Mouse (Mus musculus): Measurements from ENCODE around the gene Btbd9.

Gene Btbd9

GRCm38 (mm10) chr17:30343701-30344473 is 232.4 kb downstream of the Btbd9 start:
- CTCF ChIA-PET = no interaction called here
- POLR2A ChIA-PET = interaction anchor here in 1 of 4 experiments (1.4 kb wide), 1 partner anchor 85 kb away, joined by 3 read pairs; no protein-coding TSS in a partner anchor

GRCm38 (mm10) chr17:30341556-30341955 is 234.7 kb downstream of the Btbd9 start:
- POLR2A ChIA-PET = no interaction called here
- CTCF ChIA-PET = no interaction called here

GRCm38 (mm10) chr17:30340495-30341126 is 235.7 kb downstream of the Btbd9 start:
- CTCF ChIA-PET = no interaction called here
- POLR2A ChIA-PET = interaction anchor here in 1 of 4 experiments (0.7 kb wide), 1 partner anchor 446 kb away, joined by 3 read pairs; no protein-coding TSS in a partner anchor

GRCm38 (mm10) chr17:30339317-30339716 is 237.0 kb downstream of the Btbd9 start:
- POLR2A ChIA-PET = no interaction called here
- CTCF ChIA-PET = no interaction called here

GRCm38 (mm10) chr17:30336816-30337215 is 239.5 kb downstream of the Btbd9 start:
- ChIA-PET POLR2A (interaction anchor here in 1 of 4 experiments (1.3 kb wide), 1 partner anchor 9 kb away, joined by 3 read pairs; no protein-coding TSS in a partner anchor), CTCF (interaction anchor here in 1 of 4 experiments (0.6 kb wide), 2 partner anchors 14 to 214 kb away, joined by 3 to 5 read pairs; no protein-coding TSS in a partner anchor)

GRCm38 (mm10) chr17:30336280-30336679 is 240.0 kb downstream of the Btbd9 start:
- POLR2A ChIA-PET = interaction anchor here in 1 of 4 experiments (1.3 kb wide), 1 partner anchor 9 kb away, joined by 3 read pairs; no protein-coding TSS in a partner anchor
- CTCF ChIA-PET = interaction anchor here in 1 of 4 experiments (0.6 kb wide), 2 partner anchors 13 to 215 kb away, joined by 3 to 5 read pairs; no protein-coding TSS in a partner anchor

- ChIA-PET POLR2A (interaction anchor here in 1 of 4 experiments (1.3 kb wide), 1 partner anchor 8 kb away, joined by 3 read pairs; no protein-coding TSS in a partner anchor), CTCF (no interaction called here)
Measured at GRCm38 (mm10) chr17:30335746-30336145, 240.5 kb downstream of the Btbd9 start.

- CTCF ChIA-PET = interaction anchor here in 1 of 4 experiments (0.6 kb wide), 1 partner anchor 48 kb away, joined by 4 read pairs; no protein-coding TSS in a partner anchor
Measured at GRCm38 (mm10) chr17:30334257-30334656, 242.0 kb downstream of the Btbd9 start.

GRCm38 (mm10) chr17:30333136-30333535 is 243.2 kb downstream of the Btbd9 start:
- POLR2A ChIA-PET = interaction anchor here in 1 of 4 experiments (1.0 kb wide), 1 partner anchor 18 kb away, joined by 4 read pairs; no protein-coding TSS in a partner anchor
- CTCF ChIA-PET = no interaction called here

More at GRCm38 (mm10) chr17:30334257-30334656, 242.0 kb downstream of the Btbd9 start:
- POLR2A ChIA-PET = interaction anchor here in 1 of 4 experiments (0.6 kb wide), 1 partner anchor 1520 kb away, joined by 4 read pairs; no protein-coding TSS in a partner anchor

- CTCF ChIA-PET = no interaction called here
- POLR2A ChIA-PET = interaction anchor here in 1 of 4 experiments (1.3 kb wide), 1 partner anchor 11 kb away, joined by 3 read pairs; no protein-coding TSS in a partner anchor
Measured at GRCm38 (mm10) chr17:30331380-30331779, 244.9 kb downstream of the Btbd9 start.

- ChIA-PET POLR2A (interaction anchor here in 1 of 4 experiments (0.7 kb wide), 1 partner anchor 297 kb away, joined by 4 read pairs; no protein-coding TSS in a partner anchor), CTCF (no interaction called here)
Measured at GRCm38 (mm10) chr17:30329531-30329930, 246.8 kb downstream of the Btbd9 start.

- ChIA-PET CTCF (no interaction called here), POLR2A (interaction anchor here in 1 of 4 experiments (0.6 kb wide), 1 partner anchor 59 kb away, joined by 6 read pairs; no protein-coding TSS in a partner anchor)
Measured at GRCm38 (mm10) chr17:30328924-30329323, 247.4 kb downstream of the Btbd9 start.

- ChIA-PET POLR2A (interaction anchor here in 2 of 4 experiments (0.8 to 1.4 kb wide), 2 partner anchors 9 to 553 kb away, joined by 3 read pairs; no protein-coding TSS in a partner anchor), CTCF (interaction anchor here in 2 of 4 experiments (0.5 kb wide), 2 partner anchors 126 to 395 kb away, joined by 3 read pairs; no protein-coding TSS in a partner anchor)
Measured at GRCm38 (mm10) chr17:30326906-30327305, 249.4 kb downstream of the Btbd9 start.

- ChIA-PET CTCF (no interaction called here), POLR2A (interaction anchor here in 1 of 4 experiments (1.1 kb wide), 1 partner anchor 11 kb away, joined by 3 read pairs; no protein-coding TSS in a partner anchor)
Measured at GRCm38 (mm10) chr17:30320301-30320700, 256.0 kb downstream of the Btbd9 start.

GRCm38 (mm10) chr17:30312688-30313087 is 263.6 kb downstream of the Btbd9 start:
- ChIA-PET POLR2A (interaction anchor here in 1 of 4 experiments (0.8 kb wide), 1 partner anchor 10 kb away, joined by 4 read pairs; no protein-coding TSS in a partner anchor), CTCF (no interaction called here)

- POLR2A ChIA-PET = interaction anchor here in 1 of 4 experiments (0.6 kb wide), 1 partner anchor 347 kb away, joined by 4 read pairs; no protein-coding TSS in a partner anchor
- CTCF ChIA-PET = no interaction called here
Measured at GRCm38 (mm10) chr17:30309627-30310026, 266.7 kb downstream of the Btbd9 start.

GRCm38 (mm10) chr17:30308889-30309288 is 267.4 kb downstream of the Btbd9 start:
- ChIA-PET CTCF (interaction anchor here in 1 of 4 experiments (0.6 kb wide), 1 partner anchor 91 kb away, joined by 3 read pairs; no protein-coding TSS in a partner anchor), POLR2A (no interaction called here)

GRCm38 (mm10) chr17:30308317-30308716 is 268.0 kb downstream of the Btbd9 start:
- CTCF ChIA-PET = interaction anchor here in 1 of 4 experiments (0.6 kb wide), 1 partner anchor 92 kb away, joined by 3 read pairs; no protein-coding TSS in a partner anchor
- POLR2A ChIA-PET = no interaction called here

GRCm38 (mm10) chr17:30307168-30307567 is 269.1 kb downstream of the Btbd9 start:
- POLR2A ChIA-PET = interaction anchor here in 1 of 4 experiments (0.6 kb wide), 1 partner anchor 154 kb away, joined by 3 read pairs; no protein-coding TSS in a partner anchor
- CTCF ChIA-PET = no interaction called here

Measured in embryonic stem cell, embryonic (primary cell).